Mouse (Mus musculus): ENCODE data around the gene Adam34.
"Not testable (repeated sequence)": the region's sequence is repeated elsewhere in the genome, so short reads cannot be mapped to it uniquely, and the experiment has no call there.

The Adam34 gene

DNA sequence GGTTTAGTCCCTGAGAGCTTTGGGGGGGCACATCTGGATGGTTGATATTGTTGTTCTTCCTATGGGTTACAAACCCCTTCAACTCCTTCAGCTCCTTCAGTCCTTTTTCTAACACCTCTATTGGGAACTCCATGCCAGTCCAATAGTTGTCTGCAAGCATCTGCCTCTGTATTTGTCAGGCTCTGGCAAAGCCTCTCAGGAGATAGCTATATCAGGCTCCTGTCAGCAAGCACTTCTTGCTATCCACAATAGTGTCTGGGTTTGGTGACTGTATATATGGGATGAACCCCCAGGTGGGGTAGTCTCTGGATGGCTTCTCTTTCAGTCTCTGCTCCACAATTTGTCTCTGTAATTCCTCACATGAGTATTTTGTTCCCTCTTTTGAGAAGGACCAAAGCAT, at the start of gene Adam34:
TSS of gene Adam34 (minus strand) at position 101 of the 400 bp plus-strand sequence.
- in situ Hi-C loops (cut with MboI, MseI): loop anchor here (10.0 kb wide), 1 partner anchor 1895 kb away; no protein-coding TSS in a partner anchor

DNA sequence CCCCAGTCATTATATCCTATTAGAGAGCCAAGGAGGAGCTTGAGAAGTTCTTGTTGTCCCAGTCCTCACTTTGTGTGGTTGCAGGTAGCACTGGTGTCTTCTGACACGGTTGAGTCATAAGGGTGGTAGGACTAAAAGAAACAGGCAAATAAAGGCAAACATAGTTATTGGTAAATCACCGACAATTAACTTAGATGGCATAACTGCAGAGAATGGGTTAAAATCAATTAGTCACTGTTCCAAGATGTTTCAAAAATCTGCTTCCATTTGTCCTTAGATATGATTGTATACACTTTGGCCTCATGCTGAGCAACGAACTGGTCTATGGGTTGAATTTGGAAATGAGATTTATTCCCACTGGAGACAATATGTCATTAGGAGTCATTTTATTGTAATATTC, 82.7 kb downstream of the Adam34 start, which contains the start of gene Gm5346:
TSS of gene Gm5346 (minus strand) at position 101 of the 400 bp plus-strand sequence.
- in situ Hi-C loops (cut with MboI, MseI): no loop called here

- in situ Hi-C loops (cut with MboI, MseI): no loop called here
Measured at GRCm38 (mm10) chr8:43616046-43616445, 93.8 kb downstream of the Adam34 start.

DNA sequence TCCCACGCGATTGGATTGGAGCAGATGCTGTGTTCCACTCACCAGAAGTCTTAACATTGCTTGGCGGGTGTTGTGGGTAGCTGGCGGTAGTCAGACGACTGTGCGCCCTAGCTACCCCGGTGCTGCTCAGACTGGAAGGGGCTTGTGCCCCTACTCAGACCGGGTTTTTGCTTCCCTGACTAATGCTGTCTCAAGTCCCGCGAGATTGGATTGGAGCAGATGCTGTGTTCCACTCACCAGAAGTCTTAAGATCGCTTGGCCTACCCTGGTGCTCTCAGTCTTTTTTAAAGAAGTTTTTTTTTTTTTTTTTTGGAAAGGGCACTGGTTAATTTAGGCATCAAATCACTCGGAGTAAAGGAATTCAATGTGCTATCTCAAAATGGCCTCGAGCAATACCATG, 106.2 kb downstream of the Adam34 start:
- in situ Hi-C loops (cut with MboI, MseI): not testable (repeated sequence)

GRCm38 (mm10) chr8:43603166-43603565, 106.7 kb downstream of the Adam34 start:
- in situ Hi-C loops (cut with MboI, MseI): not testable (repeated sequence)
